Mouse (Mus musculus): ENCODE measurements at regions not wholly inside any gene's neighbourhood (a gene's known extent, or its start where the extent isn't known, plus 50 kb on each side); places are given as distances from the start of the nearest gene placed in this dataset.

DNA sequence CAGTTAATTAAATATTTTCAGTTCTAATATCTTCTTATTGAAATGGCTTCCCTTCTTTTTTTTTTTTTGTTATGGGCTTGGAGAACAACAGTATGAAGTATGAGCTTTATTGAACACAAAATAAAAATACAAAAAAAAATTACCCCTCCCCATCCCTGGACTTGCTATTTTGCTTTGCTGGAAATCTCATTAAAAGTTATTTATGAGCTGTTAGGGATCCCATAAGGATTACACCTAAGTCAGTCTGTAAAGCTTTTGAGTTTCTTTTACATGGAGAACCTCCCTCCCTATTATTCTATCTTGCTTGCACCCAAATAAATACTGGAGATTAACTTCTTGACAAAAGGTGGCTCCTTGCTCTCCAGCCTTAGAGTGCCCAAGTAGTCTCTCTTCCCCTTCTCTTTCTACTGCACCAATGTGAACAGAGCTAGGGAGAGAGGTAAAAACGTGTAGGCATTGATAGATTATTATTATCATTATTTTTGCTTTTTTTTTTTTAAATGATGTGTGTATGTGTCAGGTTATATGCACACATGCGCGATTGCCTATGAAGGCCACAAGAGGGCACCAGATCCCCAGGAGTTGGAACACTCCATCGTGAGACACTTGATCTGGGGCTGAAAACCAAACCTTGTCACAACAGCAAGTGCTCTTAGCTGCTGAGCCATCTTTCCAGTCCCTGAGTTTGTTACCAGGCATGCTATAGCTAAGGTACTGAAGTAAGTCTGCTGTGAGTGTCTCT is 186.6 kb upstream of the Habp2 start:
- no peak for DNase-seq (ENCODE audit: low spot score in 2 of 2)

DNA sequence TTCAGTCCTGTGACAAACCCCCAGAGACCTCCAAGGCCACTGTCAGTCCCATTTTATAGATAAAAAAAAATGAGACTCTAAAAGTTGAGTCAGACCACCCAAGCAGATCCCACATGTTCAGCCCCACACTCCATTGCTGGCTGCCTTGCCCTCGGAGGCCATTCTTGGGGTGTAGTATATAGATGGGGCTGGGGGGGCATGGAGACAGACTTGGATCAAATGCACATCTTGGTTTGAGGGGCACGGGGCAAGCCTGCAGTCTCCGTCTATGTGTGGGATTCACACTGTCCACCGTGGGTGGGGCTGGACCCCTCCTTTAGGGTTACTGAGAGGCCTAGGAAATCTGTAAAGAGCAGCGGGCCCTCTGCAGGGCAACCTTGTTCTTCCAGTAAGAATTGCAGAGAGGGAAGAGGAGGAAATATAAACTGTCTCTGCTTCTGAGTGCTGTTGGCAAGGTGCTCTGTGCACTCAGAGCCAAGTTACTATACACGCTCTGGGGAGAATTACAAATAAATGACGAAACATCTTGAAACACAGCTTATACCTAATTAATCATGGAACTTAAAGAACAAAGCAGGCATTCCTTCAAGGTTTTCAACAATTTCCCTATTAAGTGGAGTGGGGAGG is 184.4 kb upstream of the Habp2 start:
- no peak for DNase-seq (ENCODE audit: low spot score in 2 of 2)

DNA sequence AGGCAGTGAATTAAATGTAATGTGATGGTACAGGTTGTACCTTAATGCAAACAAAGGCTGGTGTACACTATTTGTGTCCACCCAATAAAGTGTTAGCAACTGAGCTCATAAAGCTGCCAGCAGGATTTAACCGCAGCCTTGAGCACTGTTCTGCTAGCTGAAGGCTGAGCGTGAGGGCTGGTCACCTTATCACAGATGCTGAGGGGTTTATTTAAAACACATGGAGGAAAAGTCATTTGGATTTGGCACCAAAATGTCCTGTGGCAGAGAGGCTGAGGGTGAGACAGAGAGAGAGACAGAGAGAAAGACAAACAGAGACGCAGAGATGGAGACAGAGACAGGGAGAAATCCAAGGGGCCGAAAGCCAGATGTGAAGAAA is 181.9 kb upstream of the Habp2 start:
- no peak for DNase-seq (ENCODE audit: low spot score in 2 of 2)

DNA sequence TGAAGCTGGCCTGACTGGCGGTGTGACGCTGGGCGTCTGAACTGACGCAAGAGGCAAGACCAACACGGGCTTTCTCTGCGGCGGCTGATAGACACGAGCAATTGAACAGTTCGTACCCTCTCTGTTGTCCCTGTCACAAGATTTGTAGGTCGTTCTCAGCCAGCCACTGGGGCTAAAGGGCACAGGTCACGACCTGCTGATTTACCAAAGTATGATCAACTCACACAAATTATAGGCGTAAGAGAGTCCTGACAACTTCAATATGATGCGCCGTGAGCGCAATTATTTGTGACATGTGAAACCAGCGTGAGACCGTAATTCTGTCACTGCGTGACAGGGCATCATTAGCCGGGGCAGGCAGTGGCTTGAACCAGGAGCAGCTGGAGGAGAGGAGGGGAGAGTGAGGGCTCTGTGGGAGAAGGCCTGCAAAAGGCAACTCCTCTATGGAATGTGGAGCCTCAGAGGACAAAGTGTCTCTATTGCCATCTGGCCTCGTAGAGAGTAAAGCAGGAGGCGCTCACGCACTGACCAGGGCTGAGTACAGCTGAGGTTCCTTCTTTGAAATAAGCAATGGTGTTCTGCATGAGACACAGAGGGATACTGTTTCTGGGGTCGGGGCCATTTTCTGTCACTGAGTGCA is 181.4 kb upstream of the Habp2 start:
- no peak for DNase-seq (ENCODE audit: low spot score in 2 of 2)

DNA sequence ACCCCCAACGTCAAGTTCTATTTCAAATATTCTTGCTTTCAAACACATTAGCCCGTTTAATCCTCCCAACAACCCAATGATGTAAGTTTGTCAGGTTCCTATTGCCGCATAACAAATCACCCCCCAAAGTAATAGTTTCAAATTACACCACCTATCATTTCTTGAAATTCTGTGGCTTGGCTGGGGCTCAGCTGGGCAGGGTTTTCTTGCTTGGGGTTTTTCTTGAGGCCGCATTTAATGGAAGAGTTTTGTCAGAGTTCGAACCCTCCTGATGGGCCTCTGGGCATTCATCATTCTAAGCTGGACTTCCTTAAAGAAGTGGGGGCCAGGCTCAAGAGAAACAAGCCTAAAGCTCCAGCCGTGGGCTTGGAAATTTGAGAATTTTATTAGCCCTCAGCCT is 178.1 kb upstream of the Habp2 start:
- DNase-seq (ENCODE audit: low spot score in 2 of 2) = no peak

DNA sequence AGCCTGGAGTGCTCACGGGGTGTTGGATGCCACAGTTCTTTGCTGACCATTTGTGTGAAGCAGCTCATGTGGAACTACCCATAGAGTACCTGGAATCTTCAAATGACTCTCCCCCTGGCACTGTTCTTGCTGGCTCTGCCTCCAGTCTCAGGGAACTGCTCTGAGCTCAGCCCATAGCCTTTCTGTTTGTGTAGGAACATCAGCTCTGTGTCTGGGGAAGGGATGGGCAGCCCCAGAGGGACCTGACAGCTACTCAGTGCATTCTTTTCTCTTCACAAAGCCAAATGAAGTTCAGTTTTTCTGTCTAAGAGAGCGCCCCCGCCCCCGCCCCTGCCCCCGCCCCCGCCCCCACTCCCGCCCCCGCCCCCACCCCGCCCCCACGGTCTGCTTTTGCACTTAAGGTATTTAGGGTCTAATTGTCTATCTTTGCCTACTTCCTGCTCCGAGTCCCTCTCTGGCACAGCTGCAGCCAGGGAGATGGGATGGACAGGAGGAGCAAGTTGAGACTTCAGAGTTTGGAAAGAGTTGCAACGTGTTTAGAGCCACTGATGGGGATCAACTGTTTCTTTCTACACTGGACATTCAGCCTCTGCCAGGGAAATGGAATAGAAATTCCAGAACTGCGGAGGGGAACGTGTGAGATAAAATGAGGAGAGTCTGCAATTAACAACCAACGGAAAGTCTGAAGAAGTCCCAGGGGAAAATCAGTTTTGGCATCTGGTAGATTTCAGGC is 171.2 kb upstream of the Habp2 start:
- DNase-seq (ENCODE audit: low spot score in 2 of 2) = no peak

DNA sequence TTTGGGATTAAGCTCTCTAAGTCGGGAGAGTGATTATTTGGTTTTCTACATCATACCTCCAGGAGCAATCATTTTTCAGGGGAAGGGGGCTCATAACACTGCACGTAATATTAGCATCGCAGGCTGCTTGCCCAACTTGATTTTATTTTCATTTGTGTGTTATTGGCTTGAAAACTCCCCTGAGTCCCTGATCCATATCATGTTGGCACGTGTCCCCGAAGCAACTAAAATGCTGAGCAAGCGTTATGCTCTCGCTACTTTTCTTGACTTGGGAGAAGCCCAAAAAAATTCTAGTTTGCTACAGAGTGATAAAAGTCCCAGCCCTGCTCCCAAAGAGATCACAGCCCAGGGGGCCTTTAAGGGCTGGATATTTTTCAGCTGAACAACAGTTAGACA is 170.7 kb upstream of the Habp2 start:
- no peak for DNase-seq (ENCODE audit: low spot score in 2 of 2)

DNA sequence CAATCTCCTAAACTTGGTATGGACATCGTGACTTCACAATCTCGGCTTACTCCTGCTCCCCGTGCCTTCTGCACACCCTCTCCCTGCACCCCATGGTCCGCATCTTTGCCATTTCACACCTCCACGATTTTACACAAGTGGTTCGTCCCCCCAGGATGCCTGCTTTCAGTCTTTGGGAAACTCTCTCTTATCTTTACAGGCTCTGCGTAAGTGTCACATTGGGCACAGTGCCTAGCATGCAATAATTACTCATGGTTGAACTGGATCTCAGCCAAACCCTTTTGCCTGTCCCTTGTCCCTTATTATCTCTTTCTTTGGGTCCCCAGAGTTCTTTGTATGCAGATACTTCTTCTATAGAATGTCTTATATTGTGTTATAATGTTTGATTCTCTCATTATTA is 166.2 kb upstream of the Habp2 start:
- DNase-seq (ENCODE audit: low spot score in 2 of 2) = no peak

DNA sequence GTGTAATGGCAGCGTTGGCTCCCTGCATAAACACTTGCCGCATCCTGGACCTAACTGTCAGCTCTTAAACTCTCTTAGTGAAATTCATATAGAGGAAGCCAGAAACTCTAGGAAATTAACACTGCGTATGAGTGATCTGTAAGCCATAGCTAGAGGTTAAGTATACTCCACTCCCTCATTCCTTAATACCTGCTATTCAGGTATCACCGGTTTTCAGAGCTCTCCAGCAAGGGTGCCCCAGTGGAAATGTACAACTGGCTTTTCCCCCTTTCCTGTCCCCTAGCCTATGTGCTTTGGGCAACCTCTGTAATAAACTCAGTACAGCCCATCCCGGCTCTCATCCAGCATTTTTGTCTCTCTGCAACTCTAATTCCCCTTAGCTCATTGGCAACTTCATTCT is 164.8 kb upstream of the Habp2 start:
- DNase-seq (ENCODE audit: low spot score in 2 of 2) = no peak

DNA sequence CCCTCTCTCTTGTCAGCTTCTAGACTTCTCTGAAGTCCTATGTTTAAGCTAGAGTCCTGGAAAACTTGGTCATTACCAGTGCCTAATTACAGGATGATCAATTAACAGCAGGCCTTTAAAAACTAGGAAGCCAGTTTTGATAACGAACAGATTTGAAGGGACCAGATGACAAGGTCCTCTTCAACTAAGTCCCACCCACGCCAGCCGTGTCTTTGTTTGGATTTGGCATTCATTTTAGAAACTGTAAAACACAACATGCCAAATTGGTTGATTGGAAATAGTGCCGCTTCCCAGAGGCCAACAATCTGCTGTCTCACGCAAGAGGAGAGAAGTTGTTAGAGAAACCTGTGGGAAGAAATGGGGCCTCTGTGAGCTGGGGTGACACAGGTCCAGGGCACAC is 155.4 kb upstream of the Habp2 start:
- DNase-seq (ENCODE audit: low spot score in 2 of 2) = no peak

DNA sequence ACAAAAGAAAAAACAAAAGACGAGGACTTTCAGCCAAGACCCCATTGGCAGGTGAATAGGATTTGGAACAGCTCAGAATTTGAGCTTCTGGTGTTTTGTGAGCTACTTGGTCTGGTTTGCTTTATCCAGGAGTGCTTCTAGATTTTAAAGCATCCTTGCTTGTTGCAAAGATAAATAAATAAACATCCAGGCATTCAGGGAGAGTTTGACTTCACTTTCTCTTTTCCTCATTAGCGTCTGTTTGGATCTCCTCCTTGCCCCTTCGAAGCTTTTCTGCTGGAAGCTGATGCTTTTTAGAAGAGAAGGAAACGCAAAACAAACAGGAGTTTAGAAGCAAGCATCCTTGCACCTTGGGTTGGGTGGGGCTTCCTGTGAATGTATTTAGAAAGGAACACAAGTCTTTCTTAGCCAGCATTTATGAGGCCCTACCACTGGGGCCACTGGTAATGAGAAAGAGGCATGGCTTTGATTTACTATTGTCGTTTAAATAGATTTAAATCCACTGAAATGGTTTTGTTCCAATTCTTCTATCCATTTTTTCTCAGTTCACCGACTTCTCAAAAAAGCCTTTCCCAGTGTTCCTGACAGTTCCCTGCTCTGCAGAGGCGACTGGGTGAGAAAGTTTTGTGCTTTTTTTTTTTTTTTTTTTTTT is 153.9 kb upstream of the Habp2 start:
- DNase-seq (ENCODE audit: low spot score in 2 of 2) = no peak

DNA sequence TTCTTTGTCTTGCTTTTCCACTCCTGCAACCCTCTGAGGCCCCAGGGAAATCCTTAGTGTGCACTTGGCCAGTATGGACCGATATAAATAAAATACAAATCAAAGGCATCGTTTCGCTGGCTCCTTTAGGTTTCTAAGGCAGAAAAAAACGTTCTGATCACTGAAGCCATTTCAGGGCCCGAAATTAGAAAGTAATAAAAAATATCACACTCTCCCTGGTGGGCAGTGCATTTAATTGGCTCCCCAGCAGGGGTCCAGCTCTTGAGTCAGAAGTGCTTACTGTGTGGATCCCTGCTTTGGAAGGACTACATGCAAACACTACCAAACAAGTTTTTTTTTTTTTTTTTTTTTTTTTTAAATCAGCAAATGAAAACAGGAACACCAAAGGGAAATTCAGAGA is 153.4 kb upstream of the Habp2 start:
- no peak for DNase-seq (ENCODE audit: low spot score in 2 of 2)

DNA sequence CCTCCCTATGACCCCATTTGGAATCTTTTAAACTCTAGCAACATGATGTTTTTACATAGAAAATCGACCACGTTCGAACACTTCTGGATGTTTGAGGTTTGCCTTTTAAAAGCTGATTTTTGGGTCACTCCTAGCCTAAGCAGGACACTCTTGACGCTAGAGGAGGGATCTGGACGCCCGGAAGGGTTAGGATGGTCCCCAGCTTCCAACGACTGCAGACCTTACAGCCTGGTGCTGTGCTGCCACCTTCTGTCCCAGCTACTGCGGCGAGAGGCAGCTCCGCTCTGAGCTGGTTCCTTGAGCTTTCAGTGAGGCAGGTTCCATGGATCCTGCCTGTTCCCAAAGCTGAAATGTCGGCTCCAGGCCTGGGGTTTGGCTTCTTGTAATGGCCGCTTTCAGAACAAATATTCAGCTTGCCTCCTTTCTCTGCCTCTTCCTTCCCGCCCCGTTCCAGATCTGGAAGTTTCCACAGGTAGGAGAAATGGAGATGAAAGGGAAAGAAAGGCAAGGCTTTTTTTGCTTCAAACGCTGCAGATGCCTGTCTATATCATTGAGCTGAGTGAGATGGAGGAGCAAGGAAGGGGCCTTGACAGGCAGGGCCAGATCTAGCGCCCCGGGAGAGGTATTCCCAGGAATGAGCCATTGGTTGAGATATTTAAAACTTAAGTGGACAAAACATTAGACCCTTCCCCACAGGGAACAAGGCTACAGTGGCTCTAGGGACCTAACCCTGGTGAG is 152.7 kb upstream of the Habp2 start:
- DNase-seq (ENCODE audit: low spot score in 2 of 2) = peak; percentile 73 to 75

DNA sequence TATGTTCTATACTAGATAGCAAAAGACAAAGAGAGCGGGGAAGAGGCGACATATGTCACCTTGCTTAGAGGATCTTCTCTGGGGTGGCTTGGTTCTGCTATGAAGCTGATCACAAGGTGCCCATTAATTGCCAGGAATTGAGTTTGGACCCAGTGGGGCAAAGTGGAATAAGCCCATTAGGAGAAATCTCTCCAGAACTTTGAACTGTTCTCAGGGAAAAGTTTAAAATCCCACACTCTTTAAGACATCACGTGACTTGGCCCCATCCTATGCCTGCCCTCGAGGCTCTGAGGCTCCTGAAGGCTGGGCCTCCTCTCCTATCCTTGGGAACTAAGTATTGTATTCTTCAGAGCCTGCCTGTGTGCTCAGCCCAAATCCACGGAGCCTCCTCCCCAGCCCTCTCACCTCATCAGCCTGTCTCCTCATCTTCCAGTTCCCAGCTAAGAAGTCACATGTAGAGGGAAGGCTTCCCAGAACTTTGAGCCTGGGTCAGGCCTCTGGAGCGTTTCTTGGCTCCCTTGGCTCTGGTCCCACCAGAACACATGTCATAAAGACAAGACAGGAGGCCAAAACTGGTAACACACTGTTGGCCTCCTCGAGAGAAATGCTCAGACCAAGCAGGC is 151.5 kb upstream of the Habp2 start:
- DNase-seq (ENCODE audit: low spot score in 2 of 2) = no peak

DNA sequence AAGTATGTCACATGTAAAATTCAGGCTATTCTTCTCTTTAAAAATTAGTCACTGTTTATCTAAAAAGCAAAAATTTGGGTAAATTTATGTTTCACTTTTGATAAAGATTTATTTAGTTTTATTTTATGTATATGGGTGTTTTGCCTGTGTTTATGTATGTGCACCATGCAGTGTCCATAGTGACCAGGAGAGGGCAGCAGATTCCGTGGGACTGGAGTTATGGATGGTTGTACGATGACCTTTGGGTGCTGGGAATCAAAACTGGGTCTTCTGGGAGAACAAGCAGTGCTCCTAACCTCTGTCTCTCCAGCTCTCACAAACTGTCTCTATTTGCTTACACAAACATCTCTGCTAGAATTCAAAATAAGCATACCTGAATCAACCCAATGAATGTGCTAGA is 146.4 kb upstream of the Habp2 start:
- no peak for DNase-seq (ENCODE audit: low spot score in 2 of 2)

DNA sequence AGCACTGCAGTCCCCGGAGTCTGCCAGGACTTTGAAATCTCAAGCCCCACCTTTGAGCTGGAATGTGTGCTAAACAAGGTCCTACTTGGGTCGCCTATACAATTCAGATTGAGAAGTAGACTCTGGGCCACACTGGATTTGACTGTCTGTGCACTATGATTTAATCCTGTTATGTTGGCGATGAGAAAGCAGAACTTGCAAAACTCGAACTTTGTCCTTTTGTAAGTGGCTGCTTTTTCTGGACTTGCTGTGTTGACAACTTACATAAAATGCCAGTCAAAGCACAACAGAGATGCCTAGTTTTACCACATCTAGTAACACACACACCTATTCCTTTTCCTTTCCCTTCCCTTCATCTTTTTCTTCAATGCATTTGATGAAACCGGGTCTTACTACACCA is 142.7 kb upstream of the Habp2 start:
- no peak for DNase-seq (ENCODE audit: low spot score in 2 of 2)

DNA sequence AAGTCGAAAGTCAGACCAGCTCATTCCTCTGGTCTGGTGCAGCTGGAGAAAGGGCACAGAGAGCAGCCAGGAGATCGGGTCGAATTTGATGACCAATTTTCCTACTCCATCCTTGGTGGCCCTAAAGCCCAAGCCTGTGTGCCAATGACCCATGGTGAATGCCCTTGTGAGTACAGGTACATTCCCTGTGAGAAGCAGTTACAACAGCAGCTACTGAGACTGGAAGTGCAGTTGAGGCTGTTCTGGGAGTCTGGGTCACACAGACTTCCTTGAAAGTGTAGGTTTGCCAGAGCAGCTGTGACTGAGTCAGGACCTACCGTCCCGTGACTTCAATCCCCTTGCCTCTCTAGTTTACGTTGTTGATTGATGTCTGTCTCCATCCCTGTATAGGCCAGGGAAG is 129.8 kb upstream of the Habp2 start:
- DNase-seq (ENCODE audit: low spot score in 2 of 2) = no peak

DNA sequence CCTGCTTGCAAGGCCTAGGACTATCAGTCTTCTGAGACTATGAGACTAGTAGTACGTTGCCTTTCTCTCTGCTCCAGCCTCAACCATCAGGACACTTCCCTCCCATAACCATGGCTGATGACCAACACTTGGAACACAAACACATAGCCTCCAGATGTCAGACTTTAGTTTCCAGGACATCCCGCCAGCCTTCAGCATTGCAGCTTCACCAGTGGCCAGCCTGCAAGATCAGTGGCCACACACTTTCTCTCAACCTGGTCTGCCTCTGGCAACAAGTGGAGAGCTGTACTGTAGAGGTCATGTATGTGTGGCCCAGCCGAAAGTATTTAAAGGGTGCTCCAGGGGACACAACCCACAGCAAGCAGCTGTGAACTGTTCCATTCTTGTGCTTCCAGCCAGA is 124.8 kb upstream of the Habp2 start:
- no peak for DNase-seq (ENCODE audit: low spot score in 2 of 2)

DNA sequence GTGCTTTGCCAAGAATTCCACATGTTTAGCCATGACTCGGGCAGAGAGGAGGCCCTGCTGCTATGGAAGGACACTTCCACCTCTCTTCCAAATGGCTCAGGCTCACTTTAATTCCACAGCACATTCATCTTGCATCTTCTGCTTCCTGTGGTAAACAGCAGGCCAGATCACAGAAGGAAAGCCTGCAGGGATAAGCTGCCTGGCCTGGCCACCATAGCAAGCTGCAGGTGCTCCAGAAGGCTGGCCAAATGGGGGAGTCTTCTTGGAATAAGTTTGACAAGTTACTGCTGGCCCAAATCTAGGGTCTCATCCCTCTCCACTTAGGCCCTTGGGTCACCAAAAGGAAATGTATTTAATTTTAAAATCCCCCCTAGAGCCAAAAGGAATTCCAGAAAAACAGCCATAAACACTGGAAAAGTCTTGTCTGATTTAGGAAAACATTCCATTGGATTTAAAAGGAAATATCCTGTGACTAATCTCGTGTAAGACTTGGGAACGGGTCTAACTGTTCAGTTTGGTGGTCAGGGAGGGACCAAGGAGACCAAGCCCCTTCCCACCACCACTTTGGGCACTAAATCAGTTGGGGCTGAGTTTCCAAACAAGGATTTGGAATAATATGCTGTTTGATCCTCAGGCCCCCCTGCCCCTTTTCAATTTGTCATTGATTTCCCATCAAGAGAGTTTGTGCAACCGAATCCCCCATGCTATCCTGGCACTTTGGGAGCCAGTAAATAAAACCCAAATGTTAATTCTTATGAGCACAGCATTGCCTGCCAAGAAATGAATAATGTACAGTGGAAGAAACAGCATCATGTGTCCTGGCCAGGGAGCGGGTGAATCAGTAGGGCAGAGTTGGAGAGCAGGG is 117.6 kb upstream of the Habp2 start:
- no peak for DNase-seq (ENCODE audit: low spot score in 2 of 2)

DNA sequence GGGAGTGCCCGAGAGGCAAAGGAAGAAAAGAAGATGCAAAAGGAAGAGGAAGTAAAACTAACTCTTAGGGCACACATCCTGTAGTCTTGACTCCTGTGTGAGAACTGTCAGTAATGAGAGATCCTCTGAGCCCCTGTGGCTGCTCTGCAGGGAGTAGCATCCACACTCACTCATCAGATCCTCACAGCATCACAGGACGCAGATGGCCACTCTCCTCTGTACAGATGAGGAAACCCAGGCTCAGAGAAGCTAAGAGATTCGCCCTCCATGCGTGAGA is 117.0 kb upstream of the Habp2 start:
- no peak for DNase-seq (ENCODE audit: low spot score in 2 of 2)
